In genomic region chr15:98891198-98891742, GRCm38 (mm10) we compare ENCODE assay signal across 11 mouse cellular contexts. TPM values are rescaled to one million over a fixed set of nuclear protein-coding genes. Genes with fewer than 3 reads are reported as not detected.
DNase-seq lines count a peak whose midpoint lies in the region; ATAC-seq and TF ChIP-seq lines count a peak whose summit lies in the region.
"Had no signal": no experiment of that assay in that cellular context is flagged by ENCODE, and none has a peak within 500 bp of the region (broad histone marks: within the 10 kb centered on the region; RNA-seq: fewer than 3 reads in every experiment).

No protein-coding gene starts in this region.

- peak overlapping the region; percentile 20 for H3K4me3 ChIP-seq in kidney, embryonic 16.5 days (ENCODE audit: low read length)
- H3K4me3 ChIP-seq in embryonic facial prominence, embryonic 11.5 days (ENCODE audit: low read depth, low read length): no peak overlapping the region
- H3K4me3 ChIP-seq in limb, embryonic 14.5 days (replicated peaks; ENCODE audit: low read length): no peak overlapping the region

- H3K27ac ChIP-seq in kidney, embryonic 16.5 days (ENCODE audit: low read length): no peak overlapping the region
- no peak overlapping the region for H3K27ac ChIP-seq in embryonic facial prominence, embryonic 11.5 days (replicated peaks; ENCODE audit: low read depth, low read length)
- no peak overlapping the region for H3K27ac ChIP-seq in limb, embryonic 14.5 days (replicated peaks; ENCODE audit: low read depth, low read length)

- no peak for ATAC-seq in kidney, embryonic 16.5 days (ENCODE audit: low FRiP score, low TSS enrichment)
- no peak for ATAC-seq in embryonic facial prominence, embryonic 11.5 days (replicated peaks; ENCODE audit: insufficient number of reproducible peaks, low FRiP score, low TSS enrichment, low read depth)
- ATAC-seq in limb, embryonic 14.5 days (ENCODE audit: low FRiP score, low read depth): no peak
- ATAC-seq: Patski had no signal

- TF ChIP-seq POLR2A in limb, embryonic 14.5 days (IDR thresholded peaks at IDR 0.05; ENCODE audit: borderline replicate concordance, extremely low read depth, insufficient read depth, insufficient read length): no peak

- H3K36me3 ChIP-seq in kidney, embryonic 16.5 days (ENCODE audit: insufficient read depth, low read length): no peaks in the 10 kb centered on the region
- H3K36me3 ChIP-seq in embryonic facial prominence, embryonic 11.5 days (replicated peaks; ENCODE audit: control insufficient read depth, insufficient read depth, low read depth, low read length): no peaks in the 10 kb centered on the region
- no peaks in the 10 kb centered on the region for H3K36me3 ChIP-seq in limb, embryonic 14.5 days (ENCODE audit: control insufficient read depth, insufficient read depth, low read length)

- 0 out of 2 replicates have a peak overlapping the region, but pooled peaks have one; percentile 35 for H3K9ac ChIP-seq in kidney, embryonic 16.5 days (replicated peaks; ENCODE audit: low read length)
- H3K9ac ChIP-seq in embryonic facial prominence, embryonic 11.5 days (replicated peaks; ENCODE audit: low read length): no peak overlapping the region
- H3K9ac ChIP-seq in limb, embryonic 14.5 days (ENCODE audit: low read depth, low read length, severe bottlenecking): no peak overlapping the region

- peak overlapping the region; percentile 48 for H3K4me2 ChIP-seq in kidney, embryonic 16.5 days (replicated peaks; ENCODE audit: low read depth, low read length)
- peak overlapping the region; percentile 15; the same call in 1 of the 2 replicates for H3K4me2 ChIP-seq in embryonic facial prominence, embryonic 11.5 days (ENCODE audit: low read depth, low read length)
- 0 out of 2 replicates have a peak overlapping the region, but pooled peaks have one; percentile 22 for H3K4me2 ChIP-seq in limb, embryonic 14.5 days (replicated peaks; ENCODE audit: low read depth, low read length, severe bottlenecking)

- peaks cover 31% of the 10 kb centered on the region for H3K4me1 ChIP-seq in kidney, embryonic 16.5 days (ENCODE audit: insufficient read depth, low read length)
- peaks cover 16% of the 10 kb centered on the region for H3K4me1 ChIP-seq in embryonic facial prominence, embryonic 11.5 days (ENCODE audit: control insufficient read depth, insufficient read depth, low read length)
- peaks cover 24% of the 10 kb centered on the region for H3K4me1 ChIP-seq in limb, embryonic 14.5 days (ENCODE audit: control insufficient read depth, insufficient read depth, low read length)

- WGBS in kidney, embryonic 16.5 days: 12% methylated on average over 19 of the region's 19 CpGs
- WGBS in embryonic facial prominence, embryonic 11.5 days: 9% methylated on average over 19 of the region's 19 CpGs
- 10% methylated on average over 19 of the region's 19 CpGs for WGBS in limb, embryonic 14.5 days

- H3K9me3 ChIP-seq in kidney, embryonic 16.5 days (ENCODE audit: low read length): no peaks in the 10 kb centered on the region
- H3K9me3 ChIP-seq in embryonic facial prominence, embryonic 11.5 days (replicated peaks; ENCODE audit: control insufficient read depth, low read length): no peaks in the 10 kb centered on the region
- H3K9me3 ChIP-seq in limb, embryonic 14.5 days (ENCODE audit: control insufficient read depth, low read length): no peaks in the 10 kb centered on the region

- no peak for DNase-seq in kidney, adult 9 months
- peak; percentile 90 for DNase-seq in R1 (ENCODE audit: low read depth, low spot score)
- no peak for DNase-seq in embryonic facial prominence, embryonic 11.5 days (ENCODE audit: low spot score)
- DNase-seq in limb, embryonic 14.5 days (ENCODE audit: low spot score): no peak
- DNase-seq in spleen, postnatal 36 days (ENCODE audit: low spot score in 2 of 2): no peak
- DNase-seq in spleen, adult 12 weeks (ENCODE audit: low spot score): no peak
- no peak for DNase-seq in ovary, postnatal 36 days (ENCODE audit: low spot score)
- DNase-seq: kidney, adult 11 months; lung, postnatal 10 days had no signal

- H3K27me3 ChIP-seq in kidney, embryonic 16.5 days (ENCODE audit: insufficient read depth, low read length): peaks cover 36% of the 10 kb centered on the region
- H3K27me3 ChIP-seq in embryonic facial prominence, embryonic 11.5 days (ENCODE audit: control insufficient read depth, insufficient read depth, low read length): peaks cover 45% of the 10 kb centered on the region
- peaks cover 51% of the 10 kb centered on the region for H3K27me3 ChIP-seq in limb, embryonic 14.5 days (ENCODE audit: control insufficient read depth, insufficient read depth, low read length)
- H3K27me3 ChIP-seq: Patski had no signal

RNA-seq across cellular contexts. Expression of gene Rhebl1, which starts 3.1 kb away (rescaled TPM):
- 16.7 and 18.3 TPM in 2 replicates for polyA plus RNA-seq in kidney, embryonic 16.5 days (2015; fragmentation: Nextera tagmentation; extraction: Ambion mirVana)
- 16.7 and 17.0 TPM in 2 replicates for polyA plus RNA-seq in embryonic facial prominence, embryonic 11.5 days (2014; fragmentation: Nextera tagmentation; extraction: Ambion mirVana)
- 14.5 and 16.4 TPM in 2 replicates for polyA plus RNA-seq in limb, embryonic 14.5 days (2012; rRNA removed)
- polyA plus RNA-seq in limb, embryonic 14.5 days (2014; fragmentation: Nextera tagmentation; extraction: Ambion mirVana): 12.0 and 13.8 TPM in 2 replicates

RNA-seq across cellular contexts. Expression of gene Dhh, which starts 7.1 kb away (rescaled TPM):
- polyA plus RNA-seq in kidney, embryonic 16.5 days (2015; fragmentation: Nextera tagmentation; extraction: Ambion mirVana): 1.4 and 1.8 TPM in 2 replicates
- polyA plus RNA-seq in embryonic facial prominence, embryonic 11.5 days (2014; fragmentation: Nextera tagmentation; extraction: Ambion mirVana): 0.76 and 1.3 TPM in 2 replicates
- 1.4 and 2.0 TPM in 2 replicates for polyA plus RNA-seq in limb, embryonic 14.5 days (2012; rRNA removed)
- polyA plus RNA-seq in limb, embryonic 14.5 days (2014; fragmentation: Nextera tagmentation; extraction: Ambion mirVana): 0.72 and 1.1 TPM in 2 replicates
- polyA plus RNA-seq: Patski had no signal

RNA-seq across cellular contexts. Expression of gene Kmt2d, which starts 20.3 kb away (rescaled TPM):
- 12.4 and 14.1 TPM in 2 replicates for polyA plus RNA-seq in kidney, embryonic 16.5 days (2015; fragmentation: Nextera tagmentation; extraction: Ambion mirVana)
- polyA plus RNA-seq in embryonic facial prominence, embryonic 11.5 days (2014; fragmentation: Nextera tagmentation; extraction: Ambion mirVana): 11.6 and 12.0 TPM in 2 replicates
- polyA plus RNA-seq in limb, embryonic 14.5 days (2012; rRNA removed): 27.1 and 27.3 TPM in 2 replicates
- polyA plus RNA-seq in limb, embryonic 14.5 days (2014; fragmentation: Nextera tagmentation; extraction: Ambion mirVana): 16.7 and 20.1 TPM in 2 replicates

RNA-seq across cellular contexts. Expression of gene Lmbr1l, which starts 26.8 kb away (rescaled TPM):
- polyA plus RNA-seq in kidney, embryonic 16.5 days (2015; fragmentation: Nextera tagmentation; extraction: Ambion mirVana): 17.6 and 18.9 TPM in 2 replicates
- polyA plus RNA-seq in embryonic facial prominence, embryonic 11.5 days (2014; fragmentation: Nextera tagmentation; extraction: Ambion mirVana): 3.9 and 7.1 TPM in 2 replicates
- 66.8 and 145 TPM in 2 replicates for polyA plus RNA-seq in limb, embryonic 14.5 days (2012; rRNA removed)
- 5.5 and 7.8 TPM in 2 replicates for polyA plus RNA-seq in limb, embryonic 14.5 days (2014; fragmentation: Nextera tagmentation; extraction: Ambion mirVana)

RNA-seq across cellular contexts. Expression of gene Tuba1b, which starts 43.1 kb away (rescaled TPM):
- 1,826 and 1,900 TPM in 2 replicates for polyA plus RNA-seq in kidney, embryonic 16.5 days (2015; fragmentation: Nextera tagmentation; extraction: Ambion mirVana)
- 2,291 and 2,381 TPM in 2 replicates for polyA plus RNA-seq in embryonic facial prominence, embryonic 11.5 days (2014; fragmentation: Nextera tagmentation; extraction: Ambion mirVana)
- polyA plus RNA-seq in limb, embryonic 14.5 days (2012; rRNA removed): 2,384 and 3,894 TPM in 2 replicates
- 1,587 and 1,605 TPM in 2 replicates for polyA plus RNA-seq in limb, embryonic 14.5 days (2014; fragmentation: Nextera tagmentation; extraction: Ambion mirVana)
